Mouse (Mus musculus): ENCODE data around the gene Tmtc2.

DNA sequence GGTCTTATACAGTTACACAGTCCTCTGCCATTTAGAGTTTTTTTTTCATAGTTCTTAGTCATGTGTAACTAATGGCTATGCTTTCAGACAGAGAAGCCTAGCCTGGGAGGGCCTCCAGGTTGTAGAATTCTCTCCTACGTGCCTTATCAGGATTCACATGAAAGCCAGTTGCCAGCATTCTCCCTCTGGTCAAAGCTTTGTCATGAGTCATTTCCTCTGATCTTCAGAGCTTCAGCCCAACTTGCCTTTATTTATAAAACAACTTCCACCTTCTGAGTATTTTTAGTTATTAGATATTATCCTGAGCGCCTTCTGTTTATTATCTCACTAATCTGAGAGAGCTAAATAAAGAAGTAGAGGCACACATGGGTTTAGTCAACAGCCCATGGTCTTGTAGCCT is 5.1 kb upstream of the Tmtc2 start:
- TF ChIP-seq CTCF (IDR thresholded peaks at IDR 0.05; ENCODE audit: extremely low read depth, insufficient read length, insufficient replicate concordance, low read depth, low read length) (no peak), POLR2A (IDR thresholded peaks at IDR 0.05; ENCODE audit: low read depth, low read length) (no peak)

All from small intestine, adult 2 months (tissue).